Mouse (Mus musculus) thymus, postnatal 10 days (tissue): ENCODE data around the gene Tmbim7.

Source experiments
- DNase-seq, 2 experiments: peaks; one replicate each; pipeline ENCODE4 v3.0.0; 2021; ENCODE audit warnings: low spot score in 2 of 2

Tmbim7 gene

DNA sequence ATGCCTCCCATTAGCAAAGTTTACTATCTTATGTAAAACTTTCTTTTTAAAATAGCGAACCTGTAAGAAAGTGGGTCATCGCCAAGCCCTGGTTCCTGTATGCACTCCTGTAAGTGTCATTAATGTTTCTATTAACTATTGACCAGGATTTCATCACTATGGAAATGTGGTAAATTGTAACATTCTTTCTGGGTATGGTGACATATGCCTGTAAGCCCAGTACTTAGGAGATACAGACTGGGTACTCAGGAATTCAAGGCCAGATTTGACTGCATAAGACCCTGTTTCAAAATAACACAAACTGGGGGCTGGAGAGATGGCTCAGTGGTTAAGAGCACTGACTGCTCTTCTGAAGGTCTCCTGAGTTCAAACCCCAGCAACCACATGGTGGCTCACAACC is 14.2 kb downstream of the Tmbim7 start:
- DNase-seq: no peak

DNA sequence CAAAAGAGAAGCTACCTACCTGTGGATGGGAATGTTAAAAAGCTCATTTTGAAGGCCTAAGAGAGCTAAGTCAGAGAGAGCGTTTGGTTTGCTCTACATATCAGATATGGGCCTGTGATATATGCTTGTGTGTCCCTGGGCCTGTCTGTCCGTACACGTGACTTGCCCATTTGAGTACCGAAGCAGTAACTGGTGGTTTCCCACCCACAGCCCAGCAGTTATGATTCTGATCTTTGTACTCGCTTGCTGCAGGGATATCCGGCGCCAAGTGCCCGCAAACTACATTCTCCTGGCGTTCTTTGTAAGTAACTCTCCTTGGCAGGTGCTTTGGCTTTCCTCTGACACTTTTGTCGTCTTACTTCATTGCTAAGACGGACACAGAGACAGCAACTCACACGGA is 15.6 kb downstream of the Tmbim7 start:
- no peak for DNase-seq

DNA sequence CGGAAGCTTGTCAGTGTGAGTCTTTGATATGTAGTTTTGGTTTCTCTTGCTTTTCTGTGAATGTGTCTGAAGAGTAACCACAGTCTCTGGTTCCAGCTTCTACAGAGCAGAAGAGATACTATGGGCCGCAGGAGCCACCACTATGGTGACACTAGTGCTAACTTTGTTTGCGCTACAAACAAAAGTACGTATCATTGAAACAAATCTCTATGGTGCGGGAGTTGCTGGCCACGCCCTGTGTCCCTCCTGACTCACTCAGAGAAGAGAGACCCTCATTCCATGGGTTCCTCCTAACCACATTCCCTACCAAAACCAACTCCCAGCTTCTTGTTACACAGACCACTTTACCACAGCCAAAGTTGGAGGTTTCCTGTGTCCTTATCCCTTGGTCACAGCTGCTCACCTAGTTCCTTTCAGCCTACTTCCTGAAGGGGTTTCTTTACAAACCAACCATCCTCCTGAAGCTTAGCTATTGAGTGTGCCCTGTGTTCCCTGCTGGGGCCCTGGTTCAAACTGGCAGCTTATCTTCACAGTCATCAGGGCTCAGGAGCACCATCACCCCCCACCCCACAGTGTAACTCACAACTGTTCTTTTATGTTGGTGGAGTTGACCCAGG is 19.1 kb downstream of the Tmbim7 start:
- DNase-seq: no peak

DNA sequence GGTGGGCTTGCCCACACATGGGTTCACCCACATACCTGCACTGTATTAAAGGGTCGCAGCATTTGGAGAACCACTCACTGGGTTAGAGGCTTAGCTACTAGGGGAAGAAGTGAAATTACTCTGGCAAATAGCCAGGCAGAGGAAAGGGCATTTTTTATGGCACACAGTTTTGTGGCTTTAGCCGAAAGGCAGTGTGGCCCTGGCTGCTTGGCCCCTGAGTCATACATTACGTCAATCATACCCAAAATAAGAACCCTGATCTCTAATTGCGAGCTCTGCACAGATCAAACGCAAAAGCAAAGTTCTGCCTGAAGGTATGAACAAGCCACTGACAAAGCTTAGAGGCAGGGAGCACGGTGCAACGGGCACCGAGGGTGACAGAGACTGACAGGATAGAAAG is 37.3 kb downstream of the Tmbim7 start:
- no peak for DNase-seq

DNA sequence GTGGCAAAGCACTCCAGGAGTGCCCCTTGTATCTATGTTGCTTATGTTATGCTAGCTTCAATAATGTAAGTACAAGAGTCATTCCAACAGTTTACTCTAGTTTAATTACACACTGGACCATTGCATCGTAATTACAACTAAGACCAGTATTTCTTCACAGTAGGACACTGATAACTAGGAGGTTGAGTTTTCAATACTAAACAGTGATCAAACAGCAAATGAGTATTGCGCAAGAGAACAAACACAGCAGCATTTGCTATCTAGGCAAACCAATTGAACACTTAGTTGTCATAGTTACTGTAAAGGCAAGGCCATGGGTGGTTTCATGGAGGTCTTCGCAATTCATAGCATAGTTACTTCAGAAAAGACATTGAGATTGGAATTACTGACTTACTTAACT is 40.3 kb downstream of the Tmbim7 start:
- no peak for DNase-seq

DNA sequence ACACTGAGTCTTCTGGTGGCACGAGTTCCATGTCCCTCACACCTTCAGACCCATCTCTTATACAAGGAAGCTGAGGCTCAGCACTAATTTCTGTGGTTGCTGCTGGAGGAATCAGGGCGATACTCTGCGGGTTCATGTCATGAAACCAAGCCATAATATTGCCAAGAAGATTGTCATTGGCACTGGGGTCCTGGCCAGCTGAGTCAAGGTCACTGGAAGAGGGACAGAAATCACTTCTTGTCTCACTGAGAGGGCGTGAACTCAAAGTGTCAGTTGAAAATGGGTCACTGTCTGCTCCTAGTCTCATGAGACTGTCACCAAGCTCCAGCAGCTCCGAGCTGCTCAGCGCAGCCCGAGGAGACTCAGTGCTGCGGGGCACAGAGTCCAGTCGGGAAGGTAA is 42.0 kb downstream of the Tmbim7 start:
- DNase-seq: no peak

DNA sequence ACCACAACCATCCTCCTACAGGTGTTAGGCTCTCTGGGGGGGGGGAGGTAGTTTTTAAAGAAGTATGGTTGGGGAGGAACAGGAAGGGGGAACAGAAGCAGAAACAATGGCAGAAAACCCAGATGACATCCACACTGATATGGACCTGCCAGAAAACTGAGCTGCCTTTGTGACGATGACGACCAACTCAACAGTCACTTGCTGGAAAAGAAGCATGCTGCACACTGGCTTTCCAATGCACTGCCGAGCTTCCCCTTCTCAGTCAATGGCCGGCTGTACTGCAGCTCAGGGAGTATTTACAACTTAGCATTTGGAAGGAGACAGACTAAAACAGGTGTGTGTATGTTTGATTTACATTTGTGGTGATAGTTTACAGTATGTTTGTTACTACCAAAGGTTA is 44.2 kb downstream of the Tmbim7 start:
- no peak for DNase-seq

DNA sequence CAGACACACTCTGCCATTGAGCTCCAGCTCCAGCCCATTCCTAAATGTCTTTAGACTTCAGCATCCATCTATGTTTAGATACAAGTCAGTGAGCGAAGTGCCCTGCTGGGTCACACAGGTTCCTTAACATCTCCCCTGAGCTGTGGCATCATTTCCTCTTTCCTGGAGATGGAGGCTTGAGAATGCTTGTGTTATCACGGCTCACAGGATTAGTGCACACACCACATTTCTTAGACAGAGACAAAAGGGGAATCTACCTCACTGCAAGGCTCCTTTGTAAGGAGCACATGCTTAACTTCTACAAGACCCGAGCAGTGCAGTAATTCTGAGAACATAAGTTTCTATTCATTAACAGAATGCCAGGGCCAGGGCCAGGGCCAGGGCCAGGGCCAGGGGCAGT is 45.0 kb downstream of the Tmbim7 start:
- no peak for DNase-seq

DNA sequence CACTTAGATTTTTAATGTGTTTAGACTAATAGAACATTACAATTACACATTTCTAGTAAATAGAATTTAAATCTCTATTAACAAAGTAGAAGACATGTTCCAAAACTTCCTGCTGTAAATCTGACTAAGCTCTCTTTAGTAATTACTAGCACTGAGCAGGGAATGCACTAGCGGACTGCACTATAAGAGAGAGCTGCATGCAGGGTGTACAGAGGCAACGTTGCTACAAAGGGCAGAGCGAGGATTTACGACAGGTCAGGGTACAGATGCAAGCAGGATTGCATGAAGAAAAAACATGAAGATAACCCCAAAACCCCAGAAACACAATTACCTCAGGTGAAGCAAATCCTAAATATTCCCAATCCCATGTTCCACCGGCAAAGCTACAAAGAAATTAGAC is 49.0 kb downstream of the Tmbim7 start:
- DNase-seq: no peak

DNA sequence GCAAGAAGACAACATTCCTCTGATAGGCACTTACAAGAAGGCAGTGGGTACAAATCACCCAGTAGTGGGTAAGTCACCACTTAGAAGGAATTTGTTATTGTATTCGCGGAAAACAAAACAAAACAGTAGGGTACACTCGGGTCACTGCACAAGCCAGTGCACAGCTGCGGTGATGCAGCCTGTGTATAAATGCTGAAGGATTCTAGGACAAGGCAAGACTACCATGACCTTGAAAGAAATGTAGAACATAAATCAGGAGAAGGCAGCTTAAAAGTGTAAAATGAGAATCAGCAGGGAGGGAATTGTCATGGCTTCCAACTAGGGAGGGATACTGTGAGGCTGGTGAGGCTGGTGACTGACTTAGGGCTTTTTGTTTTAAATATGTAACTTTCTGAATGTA is 51.2 kb downstream of the Tmbim7 start:
- no peak for DNase-seq

DNA sequence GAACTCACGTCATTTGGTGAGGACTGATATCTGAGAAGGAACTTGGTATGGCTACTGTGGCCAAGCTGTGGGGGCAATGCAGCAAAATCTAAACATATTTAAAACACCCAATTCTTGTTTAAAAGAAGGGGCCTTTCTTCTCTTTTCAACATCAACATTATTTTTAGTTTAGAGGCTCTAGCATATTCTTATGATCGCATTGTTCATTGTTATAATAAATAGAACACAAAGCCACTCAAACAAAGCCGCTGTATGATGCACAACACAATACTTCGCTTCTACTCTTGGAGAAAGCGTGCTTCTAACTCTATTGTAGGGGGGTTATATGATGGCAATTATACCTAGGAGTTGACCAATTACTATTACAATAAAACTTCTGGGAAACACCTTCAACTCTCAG is 64.8 kb downstream of the Tmbim7 start:
- DNase-seq: no peak

DNA sequence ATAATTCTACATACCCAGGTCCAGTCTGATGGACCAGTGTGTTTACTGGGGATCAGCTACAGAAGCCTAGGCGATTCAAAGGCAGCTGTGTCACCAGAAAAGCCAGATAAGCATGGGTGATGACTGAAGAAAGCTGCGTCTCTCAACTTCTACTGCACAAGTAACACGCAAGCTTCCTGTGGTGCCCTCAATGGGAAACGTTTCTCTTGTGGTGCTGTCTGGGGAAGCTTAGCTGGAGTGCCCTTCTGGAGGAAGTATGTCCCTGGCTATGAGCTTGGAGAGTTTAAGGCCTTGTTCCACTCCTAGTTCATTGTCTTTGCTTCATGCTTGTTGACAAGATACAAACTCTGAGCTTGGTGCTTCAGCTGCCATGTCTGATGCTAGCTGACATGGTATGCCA is 68.4 kb downstream of the Tmbim7 start:
- DNase-seq: no peak

DNA sequence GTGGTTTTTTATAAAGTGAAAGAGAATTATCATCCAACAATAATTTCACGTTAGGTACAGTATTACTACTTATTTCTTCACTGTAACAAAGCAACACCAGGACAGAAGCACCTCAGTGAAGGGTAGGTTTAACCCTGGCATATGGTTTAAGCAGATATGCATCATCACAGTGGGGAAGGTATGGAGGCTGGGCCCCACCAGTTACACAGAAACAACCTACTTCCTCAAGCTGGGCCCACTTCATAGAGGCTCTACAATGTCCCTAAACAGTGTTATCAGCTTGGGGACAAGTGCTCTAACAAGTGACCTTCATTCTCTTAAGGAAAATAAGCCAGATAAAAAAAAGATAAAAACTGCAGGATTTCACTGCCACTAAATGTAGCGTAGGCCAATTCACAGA is 71.9 kb downstream of the Tmbim7 start:
- no peak for DNase-seq

DNA sequence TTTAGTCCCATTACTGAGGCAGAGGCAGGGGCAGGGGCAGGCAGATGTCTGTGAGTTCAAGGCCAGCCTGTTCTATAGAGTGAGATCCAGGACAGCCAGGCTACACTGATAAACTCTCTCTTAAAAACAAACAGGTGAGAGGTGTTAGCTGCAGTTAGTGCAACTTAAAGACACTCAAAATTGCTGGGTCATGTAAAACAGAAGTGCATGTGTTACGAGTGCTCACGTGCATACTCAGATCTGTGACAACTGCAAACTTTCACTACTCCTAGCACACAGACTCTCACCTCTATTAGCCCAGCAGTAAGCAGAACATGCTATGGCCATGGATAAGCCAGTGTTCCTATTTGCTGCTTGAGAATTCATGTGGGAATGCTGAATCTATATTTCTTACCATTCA is 72.4 kb downstream of the Tmbim7 start:
- no peak for DNase-seq

DNA sequence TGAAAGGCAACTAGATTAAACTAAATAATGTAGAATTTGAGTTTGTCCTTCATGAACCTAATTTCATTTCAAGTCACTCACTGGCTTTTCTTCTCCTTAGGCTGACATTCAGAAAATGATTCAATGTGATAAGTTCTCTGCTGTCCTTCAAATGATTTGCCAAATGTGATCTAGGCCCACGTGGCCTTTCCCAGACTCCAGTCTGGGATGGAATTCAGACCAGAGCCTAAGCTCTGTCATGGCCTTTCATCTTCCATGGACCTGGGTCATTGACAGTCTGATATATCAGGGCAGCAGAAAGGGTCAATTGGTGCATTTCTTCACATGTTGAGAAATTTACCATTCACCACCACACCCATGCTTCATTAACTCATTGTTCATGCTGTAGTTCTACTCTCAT is 74.5 kb downstream of the Tmbim7 start:
- DNase-seq: no peak

DNA sequence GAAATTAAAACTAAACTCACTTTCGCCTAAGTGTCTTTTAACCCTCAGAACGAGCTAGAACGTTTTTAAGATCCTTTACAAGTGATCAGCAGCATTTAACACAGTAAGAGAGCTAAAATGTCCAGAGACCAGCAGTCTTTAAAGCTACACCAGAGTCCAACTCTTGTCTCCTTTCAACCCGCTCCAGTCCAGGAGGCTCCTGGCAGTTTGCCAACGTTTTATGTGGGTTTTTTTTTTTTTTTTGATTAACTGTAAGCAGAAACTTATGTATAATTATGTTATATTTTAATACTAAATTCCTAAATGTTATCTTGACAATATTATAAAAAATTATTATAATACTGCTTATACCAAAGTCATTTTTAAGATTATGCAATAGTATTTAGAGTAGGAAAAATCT is 77.8 kb downstream of the Tmbim7 start:
- DNase-seq: no peak
